Mouse (Mus musculus) kidney, embryonic 16.5 days (tissue): Measurements from ENCODE around the gene Tmem41b. TPM values are rescaled to one million over a fixed set of nuclear protein-coding genes. Genes with fewer than 3 reads are reported as not detected.

Experiments used
- ATAC-seq: fragments of 200-750 bp; cut with Nextera tagmentation; 2 replicates; pipeline ENCODE4 v1.8.0; 2017; ENCODE audit warnings: moderate TSS enrichment; ENCODE audit not compliant: low FRiP score, low TSS enrichment
- H3K27ac ChIP-seq: fragments of 300-500 bp; sonication (generic); 2 replicates; pipeline ENCODE4 v1.5.1; 2014; ENCODE audit warnings: low read length
- H3K27me3 ChIP-seq: fragments of 300-500 bp; sonication (generic); 2 replicates; pipeline ENCODE4 v1.6.1; 2014; ENCODE audit warnings: low read length, control low read depth, mixed read lengths; ENCODE audit not compliant: insufficient read depth
- H3K36me3 ChIP-seq: fragments of 300-500 bp; sonication (generic); 2 replicates; pipeline ENCODE4 v1.6.1; 2014; ENCODE audit warnings: low read length, control low read depth, mixed read lengths; ENCODE audit not compliant: insufficient read depth
- H3K4me1 ChIP-seq: fragments of 300-500 bp; sonication (generic); 2 replicates; pipeline ENCODE4 v1.6.1; 2014; ENCODE audit warnings: low read length, control low read depth, mixed read lengths; ENCODE audit not compliant: insufficient read depth
- H3K4me2 ChIP-seq: fragments of 300-500 bp; sonication (generic); replicated peaks from 2 replicates; pipeline ENCODE4 v1.6.1; 2014; ENCODE audit warnings: low read depth, low read length
- H3K4me3 ChIP-seq: fragments of 300-500 bp; sonication (generic); 2 replicates; pipeline ENCODE4 v1.5.1; 2014; ENCODE audit warnings: mild to moderate bottlenecking, low read length
- H3K9ac ChIP-seq: fragments of 300-500 bp; sonication (generic); replicated peaks from 2 replicates; pipeline ENCODE4 v1.6.1; 2014; ENCODE audit warnings: low read length
- H3K9me3 ChIP-seq: fragments of 300-500 bp; sonication (generic); 2 replicates; pipeline ENCODE4 v1.6.1; 2016; ENCODE audit warnings: low read length, control low read depth
- WGBS: fragments of 180-500 bp; shearing (Covaris S2); extraction: QIAGEN DNeasy Blood & Tissue Kit; methylation state at CpG from one replicate; pipeline ENCODE4 v1.1.7; 2014; 5-methylcytosine and 5-hydroxymethylcytosine counted together
- polyA plus RNA-seq: library from polyadenylated mRNA; unstranded; fragments of >200 nt; fragmentation: Nextera tagmentation; extraction: Ambion mirVana; gene quantifications from 2 replicates; pipeline ENCODE4 v1.2.1, GENCODE M21; 2015

The Tmem41b gene
- polyA plus RNA-seq, 1 experiment from 2014 or later: 65.8 TPM

- Histone ChIP-seq H3K36me3 (no peaks in the 10 kb centered on the region), H3K27ac (no peak overlapping the region), H3K4me2 (no peak overlapping the region), H3K9me3 (no peaks in the 10 kb centered on the region), H3K4me1 (no peaks in the 10 kb centered on the region), H3K9ac (no peak overlapping the region), H3K4me3 (no peak overlapping the region), H3K27me3 (no peaks in the 10 kb centered on the region)
- WGBS: 92% methylated on average over 1 of the region's 1 CpGs
- no peak for ATAC-seq
Observed at GRCm38 (mm10) chr7:110008513-110008912, 21.8 kb upstream of the Tmem41b start.

- WGBS: 74% methylated on average over 5 of the region's 5 CpGs
Observed at GRCm38 (mm10) chr7:110006471-110007195, 19.9 kb upstream of the Tmem41b start.

GRCm38 (mm10) chr7:110005976-110006375 lies 19.2 kb upstream of the Tmem41b start:
- Histone ChIP-seq H3K27me3 (no peaks in the 10 kb centered on the region), H3K9ac (no peak overlapping the region), H3K36me3 (no peaks in the 10 kb centered on the region), H3K27ac (no peak overlapping the region), H3K4me1 (peaks cover 5% of the 10 kb centered on the region), H3K4me2 (no peak overlapping the region), H3K4me3 (no peak overlapping the region), H3K9me3 (no peaks in the 10 kb centered on the region)
- ATAC-seq: no peak

More at GRCm38 (mm10) chr7:110006471-110007195, 19.9 kb upstream of the Tmem41b start:
- Histone ChIP-seq H3K4me2 (no peak overlapping the region), H3K36me3 (no peaks in the 10 kb centered on the region), H3K27ac (no peak overlapping the region), H3K4me3 (no peak overlapping the region), H3K9ac (no peak overlapping the region), H3K4me1 (peaks cover 5% of the 10 kb centered on the region), H3K27me3 (no peaks in the 10 kb centered on the region), H3K9me3 (no peaks in the 10 kb centered on the region)
- no peak for ATAC-seq

DNA sequence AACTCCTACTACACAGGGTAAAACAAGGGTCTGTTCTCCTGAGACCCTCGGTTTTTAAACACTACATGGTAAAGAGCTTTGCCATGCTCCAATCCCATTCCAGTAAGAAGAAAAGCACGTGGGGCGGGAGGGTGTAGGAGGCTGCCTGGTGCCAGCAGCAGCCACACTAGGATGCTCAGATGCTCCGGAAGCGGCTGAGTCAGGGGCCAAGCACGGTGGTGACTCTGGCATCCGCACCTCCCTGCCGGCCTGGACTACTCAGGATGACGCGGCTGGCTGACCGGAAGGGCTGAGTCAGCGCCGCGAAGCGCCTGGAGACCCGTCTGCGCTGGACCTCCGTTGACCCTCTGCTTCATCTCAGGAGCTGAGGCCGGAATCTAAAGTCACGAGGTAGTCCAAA lies 16.2 kb upstream of the Tmem41b start:
- ATAC-seq: peak; percentile 95
- Histone ChIP-seq H3K9ac (peak overlapping the region; percentile 45; the same call in 1 of the 2 replicates), H3K4me2 (peak overlapping the region; percentile 49), H3K4me3 (peak overlapping the region; percentile 21), H3K9me3 (no peaks in the 10 kb centered on the region), H3K36me3 (no peaks in the 10 kb centered on the region), H3K27ac (no peak overlapping the region), H3K27me3 (no peaks in the 10 kb centered on the region), H3K4me1 (peaks cover 5% of the 10 kb centered on the region)
- WGBS: 8% methylated on average over 20 of the region's 20 CpGs

DNA sequence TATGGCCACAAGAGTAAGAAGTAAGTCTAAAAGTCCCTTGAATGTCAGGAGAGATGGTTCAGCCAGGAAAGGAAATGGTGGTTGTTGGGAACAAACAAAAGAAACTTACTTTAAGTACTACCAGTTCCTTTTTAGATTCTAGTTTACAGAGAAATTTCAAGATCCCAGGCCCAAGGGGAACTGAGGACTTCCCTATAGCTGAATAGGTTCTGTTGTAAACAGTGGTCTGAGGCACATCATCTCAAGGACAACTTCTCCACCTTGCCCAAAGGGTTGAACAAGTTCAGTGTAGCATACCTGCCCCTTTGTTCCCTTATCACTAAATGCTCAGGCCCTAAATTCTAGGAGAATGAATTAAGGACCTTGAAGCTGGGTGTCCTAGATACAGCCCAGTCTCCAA lies 15.4 kb upstream of the Tmem41b start:
- Histone ChIP-seq H3K4me3 (no peak overlapping the region), H3K36me3 (no peaks in the 10 kb centered on the region), H3K4me1 (peaks cover 5% of the 10 kb centered on the region), H3K27ac (no peak overlapping the region), H3K9ac (no peak overlapping the region), H3K27me3 (no peaks in the 10 kb centered on the region), H3K9me3 (no peaks in the 10 kb centered on the region), H3K4me2 (no peak overlapping the region)
- ATAC-seq: no peak

- Histone ChIP-seq H3K4me1 (peaks cover 5% of the 10 kb centered on the region), H3K4me3 (no peak overlapping the region), H3K9me3 (no peaks in the 10 kb centered on the region), H3K27me3 (no peaks in the 10 kb centered on the region), H3K27ac (no peak overlapping the region), H3K9ac (no peak overlapping the region), H3K4me2 (no peak overlapping the region), H3K36me3 (no peaks in the 10 kb centered on the region)
- WGBS: 89% methylated on average over 4 of the region's 4 CpGs
- no peak for ATAC-seq
Observed at GRCm38 (mm10) chr7:109998388-109998787, 11.7 kb upstream of the Tmem41b start.

GRCm38 (mm10) chr7:109993157-109993959 lies 6.6 kb upstream of the Tmem41b start:
- 62% methylated on average over 2 of the region's 2 CpGs for WGBS
- H3K4me2 ChIP-seq: no peak overlapping the region
- H3K27me3 ChIP-seq: no peaks in the 10 kb centered on the region
- no peaks in the 10 kb centered on the region for H3K4me1 ChIP-seq
- H3K27ac ChIP-seq: 0 out of 2 replicates have a peak overlapping the region, but pooled peaks have one; percentile 21
- no peak overlapping the region for H3K4me3 ChIP-seq
- H3K9ac ChIP-seq: no peak overlapping the region
- peak; percentile 67; the same call in 1 of the 2 replicates for ATAC-seq
- no peaks in the 10 kb centered on the region for H3K9me3 ChIP-seq
- no peaks in the 10 kb centered on the region for H3K36me3 ChIP-seq

GRCm38 (mm10) chr7:109991286-109991685 lies 4.6 kb upstream of the Tmem41b start:
- ATAC-seq: no peak
- no peak overlapping the region for H3K4me2 ChIP-seq
- no peaks in the 10 kb centered on the region for H3K27me3 ChIP-seq

DNA sequence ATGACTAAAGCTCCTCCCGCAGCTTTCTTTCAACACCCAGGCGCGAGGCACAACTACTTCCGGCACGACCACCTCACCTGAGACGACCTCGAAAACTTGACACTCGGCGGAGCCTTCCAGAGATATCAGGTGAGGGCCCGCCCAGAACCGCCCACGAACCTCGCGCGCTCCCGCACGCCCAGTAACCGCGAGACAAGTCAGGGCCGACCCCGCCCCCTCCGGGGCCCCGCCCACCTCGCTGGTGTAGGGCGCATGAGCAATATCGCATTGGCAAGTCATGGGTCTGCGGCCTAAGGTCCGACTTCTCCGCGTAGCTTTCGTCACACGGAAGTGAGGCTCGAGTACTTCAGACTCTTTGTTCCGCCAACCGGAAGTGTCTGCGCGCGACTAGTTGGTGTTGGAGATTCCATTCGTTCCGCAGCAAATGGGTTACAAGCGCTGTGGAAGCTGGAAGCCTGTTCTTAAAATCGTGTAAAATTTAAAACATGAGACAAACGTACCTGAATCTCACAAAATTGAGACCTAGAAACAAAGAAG lies 528 bp downstream of the Tmem41b start:
- Histone ChIP-seq H3K27ac (peak overlapping the region; percentile 85), H3K4me1 (peaks cover 9% of the 10 kb centered on the region), H3K9me3 (no peaks in the 10 kb centered on the region), H3K27me3 (no peaks in the 10 kb centered on the region), H3K4me3 (peak overlapping the region; percentile 75), H3K36me3 (peaks cover 8% of the 10 kb centered on the region; the same call in 1 of the 2 replicates), H3K4me2 (peak overlapping the region; percentile 83), H3K9ac (peak overlapping the region; percentile 75)
- WGBS: under 1% methylated on average over 43 of the region's 43 CpGs
- peak; percentile 99 for ATAC-seq

More at GRCm38 (mm10) chr7:109991286-109991685, 4.6 kb upstream of the Tmem41b start:
- Histone ChIP-seq H3K9me3 (no peaks in the 10 kb centered on the region), H3K9ac (no peak overlapping the region), H3K4me1 (no peaks in the 10 kb centered on the region), H3K36me3 (no peaks in the 10 kb centered on the region), H3K4me3 (no peak overlapping the region), H3K27ac (no peak overlapping the region)
- WGBS: 83% methylated on average over 1 of the region's 1 CpGs
